Mouse (Mus musculus): ENCODE measurements at regions not wholly inside any gene's neighbourhood (a gene's known extent, or its start where the extent isn't known, plus 50 kb on each side); places are given as distances from the start of the nearest gene placed in this dataset.

- CTCF ChIA-PET, result no interaction called here
Measured at GRCm38 (mm10) chr13:57282816-57283215, 387.0 kb upstream of the Trpc7 start.

DNA sequence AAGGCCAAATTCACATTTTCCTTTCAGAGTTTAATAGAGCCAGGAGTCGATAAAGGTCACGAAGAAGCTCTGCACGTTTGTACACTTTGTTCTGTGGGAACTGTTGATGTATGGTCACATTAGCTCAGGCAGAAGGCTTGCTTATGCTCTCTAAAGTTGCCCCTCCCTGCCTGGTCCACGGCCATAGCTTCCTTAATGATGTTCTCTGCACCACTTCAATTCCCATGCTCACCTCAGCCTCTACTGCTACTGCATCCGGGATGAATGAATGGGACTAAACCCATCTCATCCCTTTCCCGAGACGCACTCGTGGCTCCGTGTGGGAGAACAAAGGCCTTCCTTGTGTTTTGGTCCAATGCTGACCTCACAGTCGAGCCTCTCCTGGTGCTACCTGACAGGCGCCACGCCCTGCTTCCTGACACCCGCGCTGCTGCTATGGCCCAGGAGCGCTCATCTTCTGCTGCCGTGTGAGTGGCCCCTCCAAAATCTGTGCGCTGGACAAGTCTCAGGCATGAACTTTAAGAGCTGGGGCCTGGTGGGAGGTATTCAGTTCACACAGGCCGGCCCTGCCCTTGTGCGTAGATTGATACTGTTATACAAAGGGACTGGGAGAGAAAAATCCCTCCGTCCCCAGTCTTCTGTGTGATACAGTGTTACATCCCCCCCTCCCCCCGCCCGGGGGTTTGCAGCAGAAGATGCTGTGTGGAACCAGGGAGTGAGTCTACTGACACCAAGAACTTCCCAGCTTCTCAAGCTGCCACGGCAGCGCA lies 386.3 kb upstream of the Trpc7 start:
- CTCF ChIA-PET, result interaction anchor here (0.7 kb wide), 1 partner anchor 51 kb away, joined by 3 read pairs; no protein-coding TSS in a partner anchor

DNA sequence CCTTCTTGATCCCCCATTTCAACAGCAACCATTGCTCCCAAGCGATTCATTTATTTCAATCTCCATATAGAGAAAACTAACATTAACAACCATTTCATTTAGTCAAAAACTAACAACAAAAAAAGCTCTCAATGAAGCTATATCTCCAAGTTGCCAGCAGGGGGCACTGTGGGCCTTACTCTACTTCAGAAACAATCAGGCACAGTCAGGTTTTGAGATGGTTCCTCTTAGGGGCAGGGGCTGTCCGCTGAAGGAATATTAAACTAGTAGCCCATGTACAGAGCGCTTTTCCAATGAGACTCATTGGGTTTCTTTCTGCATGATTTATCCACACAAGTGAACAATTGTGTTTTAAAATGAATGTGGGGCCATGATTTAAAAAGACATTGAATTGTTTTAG lies 385.7 kb upstream of the Trpc7 start:
- CTCF ChIA-PET, result interaction anchor here (0.5 to 0.7 kb wide), 2 partner anchors 13 to 50 kb away, joined by 3 to 6 read pairs; no protein-coding TSS in a partner anchor

- CTCF ChIA-PET, result no interaction called here
Measured at GRCm38 (mm10) chr13:57278580-57278979, 382.8 kb upstream of the Trpc7 start.

DNA sequence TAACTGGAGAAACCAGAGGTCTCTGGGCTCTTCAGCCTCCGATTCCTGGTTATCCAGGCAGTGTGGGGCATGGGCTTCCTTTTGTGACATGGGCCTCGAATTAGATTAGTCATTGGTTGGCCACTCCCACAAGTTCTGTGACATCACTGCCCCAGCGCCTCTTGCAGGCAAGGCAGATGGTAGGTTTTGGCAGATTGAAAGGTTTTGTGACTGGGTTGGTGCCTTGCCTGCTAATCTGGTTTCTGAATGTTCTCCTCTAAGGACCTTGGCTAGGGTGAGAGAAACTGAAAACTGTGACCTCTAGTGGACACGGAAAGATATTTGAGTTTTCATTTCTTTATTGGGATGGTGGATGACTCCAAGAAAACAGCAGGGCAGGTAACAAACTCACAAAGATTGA lies 381.3 kb upstream of the Trpc7 start:
- CTCF ChIA-PET, result interaction anchor here (0.7 kb wide), 1 partner anchor 104 kb away, joined by 3 read pairs; no protein-coding TSS in a partner anchor

GRCm38 (mm10) chr13:57275871-57276270 lies 380.1 kb upstream of the Trpc7 start:
- CTCF ChIA-PET, result no interaction called here

GRCm38 (mm10) chr13:57273593-57273992 lies 377.8 kb upstream of the Trpc7 start:
- CTCF ChIA-PET, result no interaction called here

- CTCF ChIA-PET, result no interaction called here
Measured at GRCm38 (mm10) chr13:57269614-57270013, 373.8 kb upstream of the Trpc7 start.

DNA sequence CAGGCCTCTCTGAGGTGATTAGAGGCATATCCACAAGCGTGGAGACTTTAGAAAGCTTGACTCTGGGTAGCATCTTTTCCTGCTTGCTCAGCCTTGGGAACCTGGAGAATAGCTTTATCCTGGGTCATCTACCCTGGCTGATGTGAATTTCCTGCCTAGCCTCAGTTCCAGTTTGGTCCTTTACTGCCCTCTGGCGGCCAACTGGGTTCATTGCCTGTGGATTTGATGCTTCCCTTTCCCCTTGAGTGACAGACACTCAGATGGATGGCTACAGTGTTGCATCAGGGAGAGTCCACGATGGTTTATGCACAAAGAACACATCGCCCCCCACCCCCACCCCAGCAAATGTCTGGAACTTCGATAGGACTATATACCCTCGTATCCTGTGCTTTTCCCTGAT lies 364.1 kb upstream of the Trpc7 start:
- CTCF ChIA-PET, result no interaction called here

- CTCF ChIA-PET, result no interaction called here
Measured at GRCm38 (mm10) chr13:57259474-57259873, 363.7 kb upstream of the Trpc7 start.

DNA sequence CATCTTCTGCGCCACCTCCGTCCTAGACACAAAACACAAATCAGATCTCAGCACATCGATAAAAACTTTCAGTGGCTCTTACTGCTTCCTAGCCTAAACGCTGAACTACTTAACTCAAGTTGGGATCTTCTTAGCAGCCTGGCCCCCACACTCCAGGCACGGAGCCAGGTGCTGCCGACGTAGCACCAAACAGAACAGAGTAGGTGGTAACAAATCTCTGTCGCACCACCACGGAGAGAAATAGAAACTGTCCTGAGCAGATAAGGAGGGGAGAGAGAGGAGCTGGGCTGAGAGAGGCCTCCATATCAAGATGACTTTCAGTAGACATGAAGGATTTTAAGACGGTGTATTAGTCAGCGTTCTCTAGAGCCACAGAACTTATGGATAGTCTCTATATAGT lies 360.1 kb upstream of the Trpc7 start:
- CTCF ChIA-PET, result no interaction called here

GRCm38 (mm10) chr13:57249851-57250250 lies 354.1 kb upstream of the Trpc7 start:
- CTCF ChIA-PET, result no interaction called here

DNA sequence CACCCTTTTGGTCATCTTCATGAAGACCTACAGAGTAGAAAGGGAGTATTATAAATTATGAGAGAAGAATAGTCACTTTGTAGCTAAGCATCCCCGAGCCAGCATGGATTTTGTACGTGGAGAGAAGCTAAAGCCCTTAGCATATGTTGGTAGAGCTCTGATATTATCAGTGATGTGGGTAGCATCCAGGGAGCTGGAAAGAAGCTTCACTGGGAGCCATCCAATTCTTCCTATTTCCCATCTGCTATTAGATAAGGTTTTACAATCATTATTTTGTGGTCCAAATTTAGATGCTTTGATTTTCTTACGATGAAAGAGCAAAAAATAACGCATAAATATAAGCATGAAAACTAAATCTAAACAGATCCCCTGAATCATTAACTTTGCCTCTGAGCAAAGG lies 353.6 kb upstream of the Trpc7 start:
- CTCF ChIA-PET, result no interaction called here

DNA sequence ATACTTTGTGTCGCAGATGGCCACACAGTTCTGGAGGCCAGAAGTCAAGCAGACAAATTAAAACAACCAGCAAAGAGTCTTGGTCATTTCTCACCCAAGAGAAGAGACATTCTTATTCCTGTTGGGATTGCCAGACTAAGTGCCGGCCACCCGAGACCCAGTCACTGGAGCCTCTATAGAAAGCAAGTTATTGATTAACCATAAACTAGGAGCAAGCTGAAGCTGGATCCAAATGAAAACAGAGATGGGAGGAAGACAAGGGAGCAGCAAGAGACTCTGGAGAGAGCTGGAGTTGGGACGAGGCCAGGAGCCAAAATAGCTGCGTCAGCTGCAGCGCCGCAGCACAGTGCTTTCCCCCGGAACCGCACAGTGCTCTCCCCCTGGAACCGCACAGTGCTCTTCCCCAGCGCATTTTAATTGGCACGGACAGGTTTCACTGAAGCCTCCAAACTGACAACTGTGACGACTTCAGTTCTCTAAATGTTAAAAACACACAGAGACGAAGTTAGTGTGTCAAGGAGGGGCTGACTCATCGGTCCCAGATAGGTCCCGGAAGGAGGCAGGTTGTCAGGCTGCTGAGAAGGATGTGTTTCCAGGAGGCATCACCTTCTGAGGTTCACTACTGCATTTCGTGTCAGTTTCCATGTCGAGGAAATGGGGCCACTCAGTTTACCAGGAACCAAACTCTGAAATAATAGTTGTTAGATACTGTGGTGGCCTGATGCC lies 350.6 kb upstream of the Trpc7 start:
- CTCF ChIA-PET, result no interaction called here

DNA sequence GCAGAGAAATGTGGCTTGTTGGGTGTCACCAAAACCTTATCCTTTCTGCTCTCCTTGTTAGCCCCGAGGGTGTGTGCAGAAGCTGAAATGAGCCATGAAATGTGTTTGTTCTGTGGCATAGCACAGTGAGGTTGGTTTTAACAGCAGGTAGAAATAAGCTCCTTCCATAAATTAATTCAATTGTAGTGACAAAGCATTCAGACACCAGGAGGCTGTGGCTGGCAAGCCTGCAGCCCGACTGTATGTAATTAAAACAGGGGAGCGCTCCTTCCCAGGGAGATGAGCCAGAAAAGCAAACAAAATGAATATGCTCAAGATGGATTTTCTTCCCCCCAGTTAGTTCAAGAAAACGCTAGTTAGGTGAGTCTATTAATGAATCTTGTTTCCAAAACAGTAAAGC lies 341.1 kb upstream of the Trpc7 start:
- CTCF ChIA-PET, result no interaction called here

DNA sequence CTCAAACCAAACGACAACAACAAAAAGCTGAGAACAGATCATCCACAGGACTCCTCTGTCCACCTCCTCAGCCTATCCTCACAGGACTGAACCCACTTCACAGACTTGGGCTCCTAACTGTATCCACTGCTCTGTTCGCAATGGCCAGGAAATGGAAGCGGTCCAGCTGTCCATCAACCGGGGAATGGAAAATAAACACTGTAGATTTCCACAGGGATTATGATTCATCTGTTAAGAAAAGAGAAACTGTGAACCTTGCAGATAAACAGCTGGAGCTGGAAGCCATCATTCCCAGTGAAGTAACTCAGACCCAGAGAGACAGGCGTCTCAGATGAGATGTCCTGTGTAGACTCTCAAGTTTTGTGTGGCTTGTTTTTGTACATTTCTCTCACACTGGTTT lies 340.4 kb upstream of the Trpc7 start:
- CTCF ChIA-PET, result no interaction called here

GRCm38 (mm10) chr13:57232906-57233305 lies 337.1 kb upstream of the Trpc7 start:
- CTCF ChIA-PET, result no interaction called here

DNA sequence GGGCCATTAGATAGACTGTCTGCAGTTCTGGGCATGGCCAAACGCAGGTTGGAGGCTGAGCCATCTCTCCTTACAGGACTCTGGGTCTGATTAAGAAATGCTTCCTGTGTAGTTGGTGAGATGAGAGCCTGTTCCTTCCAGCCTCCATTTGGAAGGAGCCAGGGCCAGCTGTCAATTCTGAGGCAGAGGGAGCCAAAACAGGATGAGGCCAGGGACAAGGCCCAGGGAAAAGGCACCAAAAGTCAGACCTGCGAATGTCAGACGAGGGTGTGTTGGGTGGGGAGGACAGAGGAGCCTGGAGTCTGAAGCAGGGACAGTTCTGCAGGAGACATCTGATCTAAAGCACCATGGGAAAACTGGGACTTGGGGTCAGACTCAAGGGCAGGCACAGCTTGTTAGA lies 335.9 kb upstream of the Trpc7 start:
- CTCF ChIA-PET, result no interaction called here

GRCm38 (mm10) chr13:57230253-57230652 lies 334.5 kb upstream of the Trpc7 start:
- CTCF ChIA-PET, result no interaction called here

DNA sequence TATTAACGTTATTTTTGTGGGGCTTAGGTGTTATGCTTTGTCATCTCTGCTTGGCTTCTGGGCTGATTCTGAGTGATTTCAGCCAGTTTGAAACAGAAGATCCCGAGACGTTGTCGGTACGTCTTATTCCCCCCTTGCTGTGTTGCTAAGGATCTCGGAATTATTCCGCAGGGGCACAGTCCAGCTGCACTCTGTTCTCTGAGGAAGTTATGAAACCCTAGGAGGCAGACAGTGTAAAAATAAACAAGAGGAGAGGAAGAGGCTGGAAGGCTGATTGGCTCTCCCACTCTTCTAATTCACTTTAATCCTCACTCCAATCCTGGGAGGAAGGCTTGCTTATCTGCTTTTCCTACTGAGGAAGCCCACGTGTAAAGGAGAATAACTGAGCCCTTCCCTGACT lies 325.3 kb upstream of the Trpc7 start:
- CTCF ChIA-PET, result no interaction called here

GRCm38 (mm10) chr13:57216161-57216560 lies 320.4 kb upstream of the Trpc7 start:
- CTCF ChIA-PET, result no interaction called here

DNA sequence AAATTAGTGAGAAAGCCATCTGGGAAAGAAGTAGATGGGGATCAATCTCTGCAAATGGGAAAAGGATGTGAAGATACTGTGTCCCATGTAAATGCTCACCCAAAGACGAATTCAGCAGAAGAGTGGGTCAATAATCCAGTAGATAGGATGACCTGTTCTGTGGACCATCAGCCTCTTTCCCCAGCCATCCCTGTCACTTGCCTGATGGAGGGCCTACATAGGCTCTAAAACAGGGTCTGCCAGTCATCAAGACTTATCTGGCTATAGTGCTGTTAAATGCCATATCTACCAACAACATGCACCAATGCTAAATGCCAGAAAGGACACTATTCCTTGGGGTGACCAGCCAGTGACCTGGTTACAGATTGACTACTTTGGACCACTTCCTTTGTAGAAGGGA lies 316.5 kb upstream of the Trpc7 start:
- CTCF ChIA-PET, result no interaction called here

DNA sequence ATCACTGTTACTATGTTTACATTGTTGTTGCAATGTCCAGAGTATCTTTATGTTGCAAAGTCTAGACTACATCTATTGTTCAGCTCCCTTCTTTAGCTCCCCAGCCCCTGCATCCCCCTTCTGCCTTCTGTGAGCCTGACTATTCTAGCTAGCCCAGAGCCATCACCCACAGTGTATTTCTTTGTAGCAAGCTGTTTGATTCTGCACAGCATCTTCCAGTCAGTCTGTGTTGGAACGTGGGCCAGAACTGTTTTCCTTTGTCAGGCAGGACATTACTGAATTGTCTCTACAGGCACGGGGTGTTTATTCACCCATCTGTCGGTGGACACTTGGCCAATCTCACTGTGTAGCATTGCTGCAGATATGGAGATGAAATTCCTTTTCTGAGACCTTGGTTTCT lies 295.4 kb upstream of the Trpc7 start:
- CTCF ChIA-PET, result no interaction called here

DNA sequence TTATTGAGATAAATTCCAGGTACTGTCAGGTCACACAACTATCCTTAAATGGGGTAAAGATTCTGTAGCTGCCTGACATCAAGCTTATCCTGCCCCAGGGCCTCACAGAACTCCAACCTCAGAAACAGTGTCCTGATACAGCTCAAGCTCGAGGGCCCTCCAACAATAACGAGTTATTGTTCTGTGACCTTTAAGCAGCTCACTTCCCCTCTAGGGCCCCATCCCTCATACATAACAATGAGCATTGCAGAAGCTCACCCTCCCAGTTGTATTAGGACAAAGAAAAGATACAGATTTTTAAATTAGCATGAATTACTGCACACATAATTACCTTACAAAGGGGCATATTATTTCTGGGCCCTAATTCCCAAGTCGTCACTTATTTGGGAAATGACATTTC lies 293.5 kb upstream of the Trpc7 start:
- CTCF ChIA-PET, result no interaction called here

All from spleen, embryonic (tissue).